ENCODE assay signal across 11 mouse cellular contexts in genomic region chr2:93907519-93908294, GRCm38 (mm10). TPM values are rescaled to one million over a fixed set of nuclear protein-coding genes. Genes with fewer than 3 reads are reported as not detected.
DNase-seq lines count a peak whose midpoint lies in the region; ATAC-seq and TF ChIP-seq lines count a peak whose summit lies in the region.
"Had no signal": no experiment of that assay in that cellular context is flagged by ENCODE, and none has a peak within 500 bp of the region (broad histone marks: within the 10 kb centered on the region; RNA-seq: fewer than 3 reads in every experiment).

No protein-coding gene starts in this region.

- no peak overlapping the region for H3K4me3 ChIP-seq in heart, embryonic 10.5 days
- H3K4me3 ChIP-seq in neural tube, embryonic 12.5 days = no peak overlapping the region
- H3K4me3 ChIP-seq in hindbrain, postnatal 0 days (ENCODE audit: low read length) = no peak overlapping the region
- no peak overlapping the region for H3K4me3 ChIP-seq in stomach, postnatal 0 days (ENCODE audit: low read depth, low read length)
- H3K4me3 ChIP-seq: liver, embryonic 12.5 days had no signal

- H3K36me3 ChIP-seq in heart, embryonic 10.5 days = no peaks in the 10 kb centered on the region
- no peaks in the 10 kb centered on the region for H3K36me3 ChIP-seq in neural tube, embryonic 12.5 days
- H3K36me3 ChIP-seq in hindbrain, postnatal 0 days (ENCODE audit: insufficient read depth, low read length) = no peaks in the 10 kb centered on the region
- no peaks in the 10 kb centered on the region for H3K36me3 ChIP-seq in stomach, postnatal 0 days (ENCODE audit: control insufficient read depth, insufficient read depth, low read length)
- H3K36me3 ChIP-seq: liver, embryonic 12.5 days had no signal

- H3K27ac ChIP-seq in heart, embryonic 10.5 days = no peak overlapping the region
- no peak overlapping the region for H3K27ac ChIP-seq in neural tube, embryonic 12.5 days
- H3K27ac ChIP-seq in hindbrain, postnatal 0 days = peak overlapping the region; percentile 63
- H3K27ac ChIP-seq in stomach, postnatal 0 days (replicated peaks) = 0 out of 2 replicates have a peak overlapping the region, but pooled peaks have one; percentile 30
- H3K27ac ChIP-seq: liver, embryonic 12.5 days had no signal

- H3K9ac ChIP-seq in neural tube, embryonic 12.5 days = no peak overlapping the region
- no peak overlapping the region for H3K9ac ChIP-seq in hindbrain, postnatal 0 days (replicated peaks; ENCODE audit: low read length)
- no peak overlapping the region for H3K9ac ChIP-seq in stomach, postnatal 0 days (ENCODE audit: low read length)
- H3K9ac ChIP-seq: liver, embryonic 12.5 days had no signal

- H3K27me3 ChIP-seq in heart, embryonic 10.5 days (ENCODE audit: insufficient read depth, poor library complexity, severe bottlenecking) = peaks cover 10% of the 10 kb centered on the region; the same call in 1 of the 2 replicates
- no peaks in the 10 kb centered on the region for H3K27me3 ChIP-seq in neural tube, embryonic 12.5 days (replicated peaks)
- H3K27me3 ChIP-seq in hindbrain, postnatal 0 days (ENCODE audit: insufficient read depth, low read length) = no peaks in the 10 kb centered on the region
- H3K27me3 ChIP-seq in stomach, postnatal 0 days (ENCODE audit: control insufficient read depth, insufficient read depth, low read length) = no peaks in the 10 kb centered on the region

- no peaks in the 10 kb centered on the region for H3K9me3 ChIP-seq in heart, embryonic 10.5 days
- H3K9me3 ChIP-seq in neural tube, embryonic 12.5 days = no peaks in the 10 kb centered on the region
- H3K9me3 ChIP-seq in hindbrain, postnatal 0 days (ENCODE audit: low read length) = no peaks in the 10 kb centered on the region
- no peaks in the 10 kb centered on the region for H3K9me3 ChIP-seq in stomach, postnatal 0 days (ENCODE audit: control insufficient read depth, low read length)
- H3K9me3 ChIP-seq: liver, embryonic 12.5 days had no signal

- H3K4me2 ChIP-seq in neural tube, embryonic 12.5 days (replicated peaks) = no peak overlapping the region
- no peak overlapping the region for H3K4me2 ChIP-seq in hindbrain, postnatal 0 days (ENCODE audit: low read depth, low read length)
- no peak overlapping the region for H3K4me2 ChIP-seq in stomach, postnatal 0 days (replicated peaks; ENCODE audit: low read depth)
- H3K4me2 ChIP-seq: liver, embryonic 12.5 days had no signal

- DNase-seq in heart, adult 11 months = peak; percentile 93
- no peak for DNase-seq in heart, embryonic 10.5 days (ENCODE audit: low spot score)
- DNase-seq in neural tube, embryonic 10.5 days (ENCODE audit: extremely low spot score, low spot score) = no peak
- DNase-seq in hindbrain, postnatal 0 days (ENCODE audit: low spot score) = peak; percentile 54
- DNase-seq in stomach, postnatal 0 days (ENCODE audit: low spot score) = no peak
- no peak for DNase-seq in ovary, postnatal 10 days (ENCODE audit: low spot score)
- no peak for DNase-seq in lung, postnatal 4 days
- DNase-seq: right cerebral cortex, postnatal 4 days; thymus, postnatal 25 days had no signal

- no peak for TF ChIP-seq CTCF in hindbrain, postnatal 0 days (IDR thresholded peaks at IDR 0.05; ENCODE audit: low read depth)
- no peak for TF ChIP-seq CTCF in stomach, postnatal 0 days (IDR thresholded peaks at IDR 0.05; ENCODE audit: low read depth)

- peak; percentile 55 for ATAC-seq in neural tube, embryonic 12.5 days (ENCODE audit: low FRiP score, low read depth)
- ATAC-seq in hindbrain, postnatal 0 days = peak; percentile 50; the same call in 1 of the 2 replicates
- ATAC-seq in stomach, postnatal 0 days (ENCODE audit: low FRiP score, low TSS enrichment) = no peak
- ATAC-seq: liver, embryonic 12.5 days had no signal

- 50% methylated on average over 9 of the region's 9 CpGs for WGBS in heart, embryonic 10.5 days
- WGBS in neural tube, embryonic 12.5 days = 61% methylated on average over 9 of the region's 9 CpGs
- WGBS in hindbrain, postnatal 0 days = 52% methylated on average over 9 of the region's 9 CpGs
- 60% methylated on average over 9 of the region's 9 CpGs for WGBS in stomach, postnatal 0 days

- no peak for TF ChIP-seq EP300 in stomach, postnatal 0 days (optimal IDR thresholded peaks at IDR 0.05)

- H3K4me1 ChIP-seq in heart, embryonic 10.5 days = peaks cover 42% of the 10 kb centered on the region
- H3K4me1 ChIP-seq in neural tube, embryonic 12.5 days = peaks cover 21% of the 10 kb centered on the region
- peaks cover 24% of the 10 kb centered on the region; the same call in 1 of the 2 replicates for H3K4me1 ChIP-seq in hindbrain, postnatal 0 days (ENCODE audit: insufficient read depth, low read length)
- 0 out of 2 replicates have a peak, but pooled peaks cover 2% of the 10 kb centered on the region for H3K4me1 ChIP-seq in stomach, postnatal 0 days (replicated peaks; ENCODE audit: control insufficient read depth, insufficient read depth)

RNA-seq across cellular contexts. Expression of gene Accsl, which starts 38.8 kb away (rescaled TPM):
- 0.12 TPM in 1 of 2 replicates, not detected in the other for polyA plus RNA-seq in heart, embryonic 10.5 days (2016; fragmentation: Nextera tagmentation; extraction: Ambion mirVana)
- 0.18 TPM in 1 of 2 replicates, not detected in the other for polyA plus RNA-seq in neural tube, embryonic 12.5 days (2016; fragmentation: Nextera tagmentation; extraction: Ambion mirVana)
- total RNA-seq in hindbrain, postnatal 0 days (2014; rRNA removed) = not detected in 2 replicates
- polyA plus RNA-seq in hindbrain, postnatal 0 days (2015; fragmentation: Nextera tagmentation; extraction: Ambion mirVana) = 0.30 and 0.39 TPM in 2 replicates
- polyA plus RNA-seq in stomach, postnatal 0 days (2015; fragmentation: Nextera tagmentation; extraction: Ambion mirVana) = not detected in 2 replicates
- polyA plus RNA-seq: liver, embryonic 12.5 days had no signal

RNA-seq across cellular contexts. Expression of gene Gm13889, which starts 49.3 kb away (rescaled TPM):
- polyA plus RNA-seq in heart, embryonic 10.5 days (2016; fragmentation: Nextera tagmentation; extraction: Ambion mirVana) = 2.6 and 3.1 TPM in 2 replicates
- polyA plus RNA-seq in neural tube, embryonic 12.5 days (2016; fragmentation: Nextera tagmentation; extraction: Ambion mirVana) = 11.6 and 12.6 TPM in 2 replicates
- total RNA-seq in hindbrain, postnatal 0 days (2014; rRNA removed) = 38.5 and 51.4 TPM in 2 replicates
- polyA plus RNA-seq in hindbrain, postnatal 0 days (2015; fragmentation: Nextera tagmentation; extraction: Ambion mirVana) = 16.4 and 17.4 TPM in 2 replicates
- 70.7 and 82.0 TPM in 2 replicates for polyA plus RNA-seq in stomach, postnatal 0 days (2015; fragmentation: Nextera tagmentation; extraction: Ambion mirVana)

RNA-seq across cellular contexts. Expression of gene Accs, which starts 58.0 kb away (rescaled TPM):
- polyA plus RNA-seq in heart, embryonic 10.5 days (2016; fragmentation: Nextera tagmentation; extraction: Ambion mirVana) = 7.9 and 8.3 TPM in 2 replicates
- polyA plus RNA-seq in neural tube, embryonic 12.5 days (2016; fragmentation: Nextera tagmentation; extraction: Ambion mirVana) = 7.1 and 8.7 TPM in 2 replicates
- total RNA-seq in hindbrain, postnatal 0 days (2014; rRNA removed) = 12.0 and 19.1 TPM in 2 replicates
- 6.5 and 6.6 TPM in 2 replicates for polyA plus RNA-seq in hindbrain, postnatal 0 days (2015; fragmentation: Nextera tagmentation; extraction: Ambion mirVana)
- 4.7 and 5.0 TPM in 2 replicates for polyA plus RNA-seq in stomach, postnatal 0 days (2015; fragmentation: Nextera tagmentation; extraction: Ambion mirVana)

Comparison
In these comparisons a context has a peak if more than half of its experiments do, and no peak if none do; other contexts are left out.
1. DNase-seq: peak in heart, adult 11 months (single experiment) and hindbrain, postnatal 0 days (single experiment); none in heart, embryonic 10.5 days (single experiment), neural tube, embryonic 10.5 days (single experiment), stomach, postnatal 0 days (single experiment), ovary, postnatal 10 days (single experiment) and lung, postnatal 4 days (0 of 2).
2. H3K27ac ChIP-seq: peak in hindbrain, postnatal 0 days (single experiment) and stomach, postnatal 0 days (single experiment); none in heart, embryonic 10.5 days (single experiment) and neural tube, embryonic 12.5 days (single experiment).